Mouse (Mus musculus) liver, embryonic 14.5 days (tissue): ENCODE results near the gene Slx4. TPM values are rescaled to one million over a fixed set of nuclear protein-coding genes. Genes with fewer than 3 reads are reported as not detected.
A peak's percentile ranks its signal among the peaks of the same experiment; 100 is the strongest.
"Not testable (repeated sequence)": the region's sequence is repeated elsewhere in the genome, so short reads cannot be mapped to it uniquely, and the experiment has no call there.

Experiments
- ATAC-seq: fragments of 200-750 bp; cut with Nextera tagmentation; 2 replicates; pipeline ENCODE4 v1.8.0; 2017; ENCODE audit warnings: moderate number of reproducible peaks, mild to moderate bottlenecking, moderate library complexity; ENCODE audit not compliant: insufficient read depth
- DNase-seq, 3 experiments: peaks; one replicate each; pipeline ENCODE4 v3.0.0-alpha.2; 2012 to 2013; ENCODE audit warnings: low read depth in 3 of 3, low spot score in 3 of 3
- H3K27ac ChIP-seq: fragments of 300-500 bp; sonication (generic); 2 replicates; pipeline ENCODE4 v1.5.1; 2014; ENCODE audit warnings: moderate library complexity, mild to moderate bottlenecking, control low read depth, inconsistent platforms
- H3K27me3 ChIP-seq: fragments of 300-500 bp; sonication (generic); 2 replicates; pipeline ENCODE4 v1.6.1; 2014; ENCODE audit warnings: mild to moderate bottlenecking, low read length, moderate library complexity; ENCODE audit not compliant: control insufficient read depth, insufficient read depth
- H3K36me3 ChIP-seq: fragments of 300-500 bp; sonication (generic); replicated peaks from 2 replicates; pipeline ENCODE4 v1.6.1; 2014; ENCODE audit warnings: low read depth; ENCODE audit not compliant: control insufficient read depth, insufficient read depth
- H3K4me1 ChIP-seq, 2 experiments: fragments of 200-500 bp in 1 of 2; fragments of 300-500 bp in 1 of 2; sonication (generic) in 1 of 2; replicated peaks; 2 replicates each; pipeline ENCODE4 v1.6.1; 2012 to 2014; ENCODE audit warnings: antibody characterized with exemption in 1 of 2, inconsistent platforms in 1 of 2, low read length in 1 of 2; ENCODE audit not compliant: control insufficient read depth in 2 of 2, insufficient read depth in 2 of 2
- H3K4me2 ChIP-seq: fragments of 300-500 bp; sonication (generic); 2 replicates; pipeline ENCODE4 v1.6.1; 2014; ENCODE audit warnings: low read depth, mild to moderate bottlenecking, control low read depth, moderate library complexity
- H3K4me3 ChIP-seq, 2 experiments: fragments of 200-500 bp in 1 of 2; fragments of 300-500 bp in 1 of 2; sonication (generic) in 1 of 2; 2 replicates each; pipeline ENCODE4 v1.5.1; 2012 to 2014; ENCODE audit warnings: low read depth in 2 of 2, low read length in 2 of 2, mild to moderate bottlenecking in 2 of 2, control low read depth in 1 of 2, inconsistent platforms in 1 of 2, moderate library complexity in 1 of 2; ENCODE audit not compliant: insufficient read depth in 1 of 2
- H3K9ac ChIP-seq: fragments of 300-500 bp; sonication (generic); replicated peaks from 2 replicates; pipeline ENCODE4 v1.6.1; 2014; ENCODE audit warnings: mild to moderate bottlenecking, control low read depth, moderate library complexity
- H3K9me3 ChIP-seq: fragments of 300-500 bp; sonication (generic); 2 replicates; pipeline ENCODE4 v1.6.1; 2016; ENCODE audit warnings: low read length, mixed read lengths; ENCODE audit not compliant: control insufficient read depth
- CTCF ChIP-seq: IDR thresholded peaks from 2 replicates; pipeline ENCODE4 v1.5.1; 2016; ENCODE audit warnings: antibody characterized with exemption, low read depth, control low read depth
- EP300 ChIP-seq: IDR thresholded peaks from 2 replicates; pipeline ENCODE4 v1.6.1; 2016; ENCODE audit warnings: antibody characterized with exemption, low read depth
- WGBS: fragments of 180-500 bp; shearing (Covaris S2); extraction: QIAGEN DNeasy Blood & Tissue Kit; methylation state at CpG from one replicate; pipeline ENCODE4 v1.1.7; 2014; ENCODE audit not compliant: insufficient replicate concordance; 5-methylcytosine and 5-hydroxymethylcytosine counted together
- polyA plus RNA-seq, 2 experiments: library from polyadenylated mRNA; depleted of rRNA in 1 of 2; stranded (reverse) in 1 of 2; unstranded in 1 of 2; fragments of >200 nt; fragmentation: Nextera tagmentation in 1 of 2; extraction: Ambion mirVana in 1 of 2; gene quantifications; 2 replicates each; pipeline versions ENCODE4 v1.2.1 to v1.2.3; 2012 to 2014

Gene Slx4
- polyA plus RNA-seq, 2 experiments, result 7.6 to 15.0 TPM

GRCm38 (mm10) chr16:3976712-3977111, 26.9 kb downstream of the Slx4 start:
- ATAC-seq, result no peak
- TF ChIP-seq CTCF (no peak), EP300 (no peak)
- Histone ChIP-seq H3K9me3 (no peaks in the 10 kb centered on the region), H3K4me3 (no peak overlapping the region), H3K4me2 (no peak overlapping the region), H3K27ac (no peak overlapping the region), H3K9ac (no peak overlapping the region), H3K27me3 (no peaks in the 10 kb centered on the region), H3K36me3 (peaks cover 14% of the 10 kb centered on the region; the same call in 1 of the 2 replicates), H3K4me1 (peaks cover 0 to 6% of the 10 kb centered on the region in 2 experiments; a peak in 3 of 4 replicates)
- 12% methylated on average over 3 of the region's 3 CpGs for WGBS
- no peak for DNase-seq

DNA sequence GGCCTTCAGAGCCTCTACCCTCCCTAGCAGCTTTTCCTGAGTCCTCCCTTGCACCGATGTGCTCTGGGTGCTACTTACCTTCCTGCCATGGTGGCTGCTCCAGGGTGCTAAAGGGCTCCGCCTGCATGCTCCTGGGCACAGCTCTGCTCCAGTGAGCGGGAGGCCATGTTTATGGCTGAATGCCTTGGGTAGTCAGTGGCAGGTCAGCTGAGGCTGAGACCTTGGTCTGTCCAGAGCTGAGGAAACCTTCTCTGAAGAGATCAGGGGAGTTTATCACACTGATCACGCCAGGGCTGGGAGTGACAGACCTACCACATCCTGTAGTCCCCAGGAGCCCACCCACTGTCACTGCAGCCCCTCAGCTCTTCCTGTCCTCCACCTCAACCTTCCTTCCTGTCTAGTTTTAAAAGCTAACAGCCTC, 27.3 kb downstream of the Slx4 start, which contains the start of gene Nlrc3:
Gene Nlrc3, minus strand, starts transcription at position 382 of the 421 bp plus-strand sequence.
- Histone ChIP-seq H3K9ac (no peak within 1 kb of the TSS), H3K9me3 (no peaks in the 10 kb centered on the region), H3K27ac (no peak within 1 kb of the TSS), H3K4me1 (peaks cover 0 to 6% of the 10 kb centered on the region in 2 experiments; a peak in 3 of 4 replicates), H3K27me3 (no peaks in the 10 kb centered on the region), H3K4me3 (no peak within 1 kb of the TSS), H3K4me2 (no peak within 1 kb of the TSS), H3K36me3 (peaks cover 12% of the 10 kb centered on the region; the same call in 1 of the 2 replicates)
- DNase-seq, result no peak
- 0 out of 2 replicates have a peak, but pooled peaks have one; percentile 22 for ATAC-seq
- WGBS, result 22% methylated on average over 4 of the region's 4 CpGs
- TF ChIP-seq CTCF (no peak), EP300 (no peak)

GRCm38 (mm10) chr16:3975658-3976057, 27.9 kb downstream of the Slx4 start:
- H3K4me3 ChIP-seq, result no peak overlapping the region
- DNase-seq, result no peak
- ATAC-seq, result peak; percentile 45; the same call in 1 of the 2 replicates
- H3K9me3 ChIP-seq, result no peaks in the 10 kb centered on the region
- peaks cover 0 to 6% of the 10 kb centered on the region in 2 experiments; a peak in 3 of 4 replicates for H3K4me1 ChIP-seq
- 34% methylated on average over 7 of the region's 7 CpGs for WGBS
- TF ChIP-seq EP300, result no peak
- TF ChIP-seq CTCF, result no peak
- H3K27me3 ChIP-seq, result no peaks in the 10 kb centered on the region
- no peak overlapping the region for H3K4me2 ChIP-seq
- H3K27ac ChIP-seq, result no peak overlapping the region
- no peak overlapping the region for H3K9ac ChIP-seq
- peaks cover 11% of the 10 kb centered on the region; the same call in 1 of the 2 replicates for H3K36me3 ChIP-seq

GRCm38 (mm10) chr16:3974456-3974855, 29.1 kb downstream of the Slx4 start:
- H3K4me3 ChIP-seq, H3K36me3 ChIP-seq, H3K4me2 ChIP-seq, H3K27ac ChIP-seq, H3K9ac ChIP-seq, H3K27me3 ChIP-seq, DNase-seq, H3K9me3 ChIP-seq, ATAC-seq, H3K4me1 ChIP-seq: not testable (repeated sequence)
- WGBS, result 80% methylated on average over 19 of the region's 19 CpGs

- TF ChIP-seq CTCF (no peak), EP300 (no peak)
- ATAC-seq (no peak), DNase-seq (no peak)
- H3K27ac ChIP-seq, result no peak overlapping the region
- no peaks in the 10 kb centered on the region for H3K27me3 ChIP-seq
- no peaks in the 10 kb centered on the region for H3K9me3 ChIP-seq
- no peaks in the 10 kb centered on the region for H3K36me3 ChIP-seq
- WGBS, result 67% methylated on average over 3 of the region's 3 CpGs
- H3K4me2 ChIP-seq, result no peak overlapping the region
- H3K9ac ChIP-seq, result no peak overlapping the region
- no peak overlapping the region for H3K4me3 ChIP-seq
- no peaks in the 10 kb centered on the region for H3K4me1 ChIP-seq
Observed at GRCm38 (mm10) chr16:3965534-3965933, 38.0 kb downstream of the Slx4 start.
